Mouse (Mus musculus) right cerebral cortex, postnatal 36 days (tissue): ENCODE measurements at regions not wholly inside any gene's neighbourhood (a gene's known extent, or its start where the extent isn't known, plus 50 kb on each side); places are given as distances from the start of the nearest gene placed in this dataset.
A peak's percentile ranks its signal among the peaks of the same experiment; 100 is the strongest.
"Not testable (repeated sequence)": the region's sequence is repeated elsewhere in the genome, so short reads cannot be mapped to it uniquely, and the experiment has no call there.

Experiments used
- DNase-seq, 2 experiments: peaks; one replicate each; pipeline ENCODE4 v3.0.0; 2022; ENCODE audit warnings: low spot score in 2 of 2, mixed read lengths in 1 of 2

- DNase-seq = no peak
Measured at GRCm38 (mm10) chr11:41728839-41729238, 271.8 kb downstream of the Gabrg2 start.

DNA sequence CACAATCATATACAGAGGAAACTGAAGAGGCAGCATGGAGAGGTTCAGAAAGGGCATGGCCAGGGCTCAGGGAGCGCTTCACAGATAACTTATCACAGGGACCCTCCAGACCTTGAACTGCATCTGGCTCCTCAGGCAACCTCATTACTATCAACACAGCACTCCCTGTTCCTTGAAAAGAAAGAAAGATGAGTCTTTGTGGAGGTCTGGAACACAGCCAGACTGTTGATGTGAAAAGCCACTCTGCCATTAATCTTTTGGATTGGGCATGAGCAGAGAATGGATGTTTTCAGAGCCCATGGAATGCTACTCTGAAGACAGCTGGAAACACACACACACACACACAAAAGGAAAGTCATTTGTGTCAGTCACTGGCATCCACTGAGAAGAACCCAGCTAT lies 284.0 kb downstream of the Gabrg2 start:
- DNase-seq = no peak

GRCm38 (mm10) chr11:41690682-41691081 lies 310.0 kb downstream of the Gabrg2 start:
- DNase-seq = no peak

DNA sequence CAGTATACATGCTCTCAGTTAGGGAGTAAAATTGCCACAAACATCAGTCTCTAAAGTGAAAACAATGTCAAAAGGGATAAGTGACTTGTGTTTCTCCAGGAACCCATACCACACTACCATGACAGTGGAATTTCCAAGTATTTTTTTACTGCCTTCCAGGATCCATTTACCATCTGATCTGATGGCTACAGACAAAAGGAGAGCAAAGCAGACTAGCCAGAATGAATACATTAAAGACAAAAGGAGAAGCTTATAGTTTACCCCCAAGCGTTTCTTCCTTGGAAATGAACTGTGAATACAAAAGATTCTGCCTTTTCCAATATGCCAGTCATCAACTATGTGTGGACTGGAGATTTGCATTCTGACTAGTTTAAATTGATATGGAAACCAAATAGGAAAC lies 317.7 kb downstream of the Gabrg2 start:
- no peak for DNase-seq

DNA sequence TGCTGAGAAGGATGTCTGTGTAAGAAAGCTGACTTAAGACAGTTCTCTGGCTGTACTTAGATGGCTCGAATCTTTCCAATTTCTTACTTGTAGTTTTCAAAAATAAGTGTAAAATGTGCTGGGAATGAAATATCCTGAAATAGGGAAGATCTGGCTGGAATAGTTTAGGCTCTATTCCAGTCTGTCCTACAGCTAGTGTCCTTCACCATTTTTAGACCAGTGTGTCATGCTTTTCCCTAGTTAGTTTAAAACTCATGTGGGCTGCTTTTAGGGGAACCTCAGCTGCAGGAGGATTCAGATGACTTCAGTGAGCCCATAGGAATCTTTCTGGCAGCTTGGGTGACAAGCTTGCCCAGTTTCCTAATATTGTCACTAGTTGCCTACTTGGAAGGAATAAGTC lies 348.1 kb downstream of the Gabrg2 start:
- DNase-seq = peak in 1 of 2 experiments; percentile 55

- DNase-seq = no peak
Measured at GRCm38 (mm10) chr11:41645502-41645891, 355.2 kb downstream of the Gabrg2 start.

DNA sequence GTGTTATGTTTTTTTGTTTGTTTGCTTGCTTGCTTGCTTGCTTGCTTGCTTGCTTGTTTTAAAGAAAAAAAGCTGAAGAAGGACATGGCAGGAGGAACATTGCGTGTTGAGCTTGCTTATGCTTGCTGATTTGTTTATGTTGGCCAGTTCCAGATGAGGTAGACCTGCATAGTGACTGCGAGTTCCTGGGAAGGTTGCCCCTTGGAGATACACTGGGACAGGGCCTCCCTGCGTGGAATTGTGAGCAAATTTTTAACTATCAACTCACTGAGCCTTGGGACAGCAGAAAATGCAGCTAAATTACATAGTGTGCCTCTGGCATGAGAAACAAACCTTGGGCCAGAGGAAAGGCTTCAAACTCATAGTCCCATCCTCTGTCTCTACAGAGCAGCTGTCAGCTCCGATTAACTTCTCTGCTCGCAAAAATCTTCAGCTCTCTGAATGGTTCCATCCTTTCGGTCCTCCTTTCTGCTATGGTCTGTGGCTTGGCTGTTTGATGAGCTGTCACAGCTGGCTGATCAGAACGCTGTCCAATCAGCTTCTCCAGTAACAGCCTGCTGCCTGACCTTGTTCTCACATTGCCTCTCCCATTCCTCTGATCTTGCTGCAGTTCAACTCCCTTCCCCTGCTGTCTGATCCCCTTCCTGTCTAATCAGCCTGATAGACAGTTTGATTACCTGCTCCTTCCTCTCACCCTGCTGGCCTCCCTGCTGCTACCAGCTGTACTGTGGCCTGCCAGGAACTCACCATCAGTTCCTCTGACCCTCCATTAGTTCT lies 355.7 kb downstream of the Gabrg2 start:
- no peak for DNase-seq

DNA sequence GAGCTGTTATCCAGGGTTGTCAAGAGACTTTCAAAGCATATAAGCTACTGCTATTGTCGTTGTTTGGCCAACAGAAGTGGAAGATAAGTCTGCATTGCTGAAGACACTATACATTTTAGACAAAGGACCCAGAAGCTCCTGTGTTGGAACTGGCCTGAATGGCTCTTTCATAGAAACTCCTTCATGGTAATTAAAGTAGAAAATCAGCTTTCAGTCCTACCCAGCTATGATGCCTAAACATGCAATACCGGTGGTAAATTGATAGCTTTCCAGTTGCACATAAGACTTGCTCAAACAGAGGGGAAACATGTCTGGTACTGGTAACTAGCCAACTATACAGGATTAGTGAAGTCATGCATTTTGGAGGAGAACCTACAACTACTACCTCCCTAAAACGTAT lies 356.6 kb downstream of the Gabrg2 start:
- no peak for DNase-seq

GRCm38 (mm10) chr11:41599006-41599405 lies 401.7 kb downstream of the Gabrg2 start:
- DNase-seq = peak in 1 of 2 experiments; percentile 11

- DNase-seq = no peak
Measured at GRCm38 (mm10) chr11:41598431-41598830, 402.2 kb downstream of the Gabrg2 start.

DNA sequence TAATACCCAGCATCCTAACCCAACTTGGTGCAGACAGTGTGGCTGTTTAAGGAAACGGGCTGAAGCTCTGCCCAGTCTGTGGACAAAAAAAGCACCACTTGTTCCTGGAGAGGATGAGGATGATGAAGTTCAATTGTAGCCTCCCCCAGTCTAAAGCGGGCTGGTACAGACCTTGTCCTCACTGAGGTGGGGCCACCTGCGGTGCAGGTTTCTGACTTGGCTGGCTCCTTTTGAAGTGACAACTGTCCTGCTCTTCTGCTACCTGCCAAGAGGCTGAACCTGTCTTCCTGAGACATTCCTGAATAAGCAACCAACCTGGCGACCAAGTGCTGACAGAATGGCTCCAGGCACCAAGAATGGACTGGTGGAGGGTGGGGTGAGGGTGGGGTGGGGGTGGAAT lies 409.2 kb downstream of the Gabrg2 start:
- DNase-seq = not testable (repeated sequence)
